Comparison of ENCODE assay signal across 23 mouse cellular contexts in the genomic region with DNA sequence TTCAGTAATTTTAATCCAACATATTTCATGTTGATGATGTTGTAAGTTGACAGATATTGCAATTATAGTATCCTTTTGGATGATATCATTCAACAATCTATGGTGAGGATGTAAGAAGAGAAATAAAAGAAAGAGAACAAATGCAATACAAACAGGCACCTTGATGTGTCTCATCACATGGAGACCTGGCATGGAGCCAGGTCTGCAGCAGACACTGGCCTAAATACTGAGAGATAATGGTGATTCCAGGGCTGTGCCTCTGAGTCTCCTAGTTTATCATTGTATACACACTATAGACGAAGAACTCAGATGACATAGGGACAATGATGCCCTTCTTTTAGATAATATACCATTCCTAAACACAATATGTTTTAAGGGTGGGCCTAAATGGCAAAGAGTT.
DNase-seq lines count a peak whose midpoint lies in the region; ATAC-seq and TF ChIP-seq lines count a peak whose summit lies in the region.
"Had no signal": no experiment of that assay in that cellular context is flagged by ENCODE, and none has a peak within 500 bp of the region (broad histone marks: within the 10 kb centered on the region; RNA-seq: fewer than 3 reads in every experiment).

No protein-coding gene starts in this region.

- H3K4me2 ChIP-seq in hindbrain, postnatal 0 days (ENCODE audit: low read depth, low read length) = no peak overlapping the region
- H3K4me2 ChIP-seq: embryonic facial prominence, embryonic 12.5 days; embryonic facial prominence, embryonic 15.5 days; heart, embryonic 12.5 days; heart, embryonic 15.5 days; hindbrain, embryonic 14.5 days had no signal

- H3K27ac ChIP-seq in hindbrain, postnatal 0 days = no peak overlapping the region
- no peak overlapping the region for H3K27ac ChIP-seq in hindbrain, embryonic 10.5 days
- H3K27ac ChIP-seq: embryonic facial prominence, embryonic 12.5 days; embryonic facial prominence, embryonic 15.5 days; gastrocnemius, adult 2 months; heart, embryonic 15.5 days; hindbrain, embryonic 14.5 days had no signal

- no peak overlapping the region for H3K9ac ChIP-seq in hindbrain, postnatal 0 days (replicated peaks; ENCODE audit: low read length)
- H3K9ac ChIP-seq: embryonic facial prominence, embryonic 12.5 days; embryonic facial prominence, embryonic 15.5 days; forebrain, postnatal 0 days; heart, embryonic 12.5 days; heart, embryonic 15.5 days; hindbrain, embryonic 14.5 days had no signal

- 62% methylated on average over 1 of the region's 1 CpGs for WGBS in hindbrain, postnatal 0 days
- 71% methylated on average over 1 of the region's 1 CpGs for WGBS in hindbrain, embryonic 10.5 days

- H3K9me3 ChIP-seq in hindbrain, postnatal 0 days (ENCODE audit: low read length) = no peaks in the 10 kb centered on the region
- no peaks in the 10 kb centered on the region for H3K9me3 ChIP-seq in hindbrain, embryonic 10.5 days
- H3K9me3 ChIP-seq: embryonic facial prominence, embryonic 12.5 days; embryonic facial prominence, embryonic 15.5 days; heart, embryonic 12.5 days; heart, embryonic 15.5 days had no signal

- no peak for TF ChIP-seq CTCF in hindbrain, postnatal 0 days (IDR thresholded peaks at IDR 0.05; ENCODE audit: low read depth)

- H3K4me3 ChIP-seq in hindbrain, postnatal 0 days (ENCODE audit: low read length) = no peak overlapping the region
- no peak overlapping the region for H3K4me3 ChIP-seq in hindbrain, embryonic 10.5 days
- H3K4me3 ChIP-seq: embryonic facial prominence, embryonic 12.5 days; embryonic facial prominence, embryonic 15.5 days; gastrocnemius, adult 2 months; heart, embryonic 12.5 days; heart, embryonic 15.5 days had no signal

- H3K4me1 ChIP-seq in hindbrain, postnatal 0 days (ENCODE audit: insufficient read depth, low read length) = no peaks in the 10 kb centered on the region
- no peaks in the 10 kb centered on the region for H3K4me1 ChIP-seq in hindbrain, embryonic 10.5 days (replicated peaks)
- H3K4me1 ChIP-seq: embryonic facial prominence, embryonic 12.5 days; embryonic facial prominence, embryonic 15.5 days; heart, embryonic 12.5 days; heart, embryonic 15.5 days had no signal

- no peaks in the 10 kb centered on the region for H3K27me3 ChIP-seq in hindbrain, postnatal 0 days (ENCODE audit: insufficient read depth, low read length)
- H3K27me3 ChIP-seq in hindbrain, embryonic 10.5 days (ENCODE audit: insufficient read depth, poor library complexity, severe bottlenecking) = no peaks in the 10 kb centered on the region
- H3K27me3 ChIP-seq: embryonic facial prominence, embryonic 12.5 days; embryonic facial prominence, embryonic 15.5 days; heart, embryonic 12.5 days; heart, embryonic 15.5 days had no signal

- DNase-seq in cerebellum, adult 11-12 months = peak; percentile 1
- peak; percentile 45 for DNase-seq in hindbrain, postnatal 0 days (ENCODE audit: low spot score)
- DNase-seq in hindbrain, embryonic 10.5 days (ENCODE audit: low spot score) = no peak
- peak; percentile 61 for DNase-seq in retina, postnatal 1 day
- no peak for DNase-seq in retina, embryonic 14.5 days (ENCODE audit: low spot score)
- no peak for DNase-seq in liver
- DNase-seq: adrenal gland, postnatal 10 days; adrenal gland, postnatal 36 days; cerebellum, adult 8-10 months; forebrain, postnatal 0 days; gastrocnemius, adult 2 months; gastrocnemius, postnatal 14 days; heart, adult 11 months; heart, postnatal 10 days; heart, postnatal 36 days had no signal

- no peak for ATAC-seq in cerebellum, adult (ENCODE audit: insufficient number of reproducible peaks, low FRiP score, low TSS enrichment)
- ATAC-seq in hindbrain, postnatal 0 days = no peak
- ATAC-seq: forebrain, embryonic 14.5 days; forebrain, postnatal 0 days; Patski had no signal

- no peaks in the 10 kb centered on the region for H3K36me3 ChIP-seq in hindbrain, postnatal 0 days (ENCODE audit: insufficient read depth, low read length)
- H3K36me3 ChIP-seq in hindbrain, embryonic 10.5 days = no peaks in the 10 kb centered on the region
- H3K36me3 ChIP-seq: embryonic facial prominence, embryonic 12.5 days; embryonic facial prominence, embryonic 15.5 days; heart, embryonic 12.5 days; heart, embryonic 15.5 days had no signal

Comparison
In these comparisons a context has a peak if more than half of its experiments do, and no peak if none do; other contexts are left out.
1. DNase-seq: peak in cerebellum, adult 11-12 months (single experiment), hindbrain, postnatal 0 days (single experiment) and retina, postnatal 1 day (single experiment); none in hindbrain, embryonic 10.5 days (single experiment), retina, embryonic 14.5 days (single experiment) and liver (single experiment).